Mouse (Mus musculus) right cerebral cortex, adult 2 months (tissue): ENCODE data around the gene Slc25a16.

ENCODE experiments used
- DNase-seq, 2 experiments: peaks; one replicate each; pipeline ENCODE4 v3.0.0; 2021 to 2022; ENCODE audit warnings: low spot score in 2 of 2

The Slc25a16 gene

GRCm38 (mm10) chr10:62919925-62920765, at the start of gene Slc25a16:
Gene Slc25a16 (plus strand): TSS chr10:62920633.
- DNase-seq, result peak; percentile 89 to 94

DNA sequence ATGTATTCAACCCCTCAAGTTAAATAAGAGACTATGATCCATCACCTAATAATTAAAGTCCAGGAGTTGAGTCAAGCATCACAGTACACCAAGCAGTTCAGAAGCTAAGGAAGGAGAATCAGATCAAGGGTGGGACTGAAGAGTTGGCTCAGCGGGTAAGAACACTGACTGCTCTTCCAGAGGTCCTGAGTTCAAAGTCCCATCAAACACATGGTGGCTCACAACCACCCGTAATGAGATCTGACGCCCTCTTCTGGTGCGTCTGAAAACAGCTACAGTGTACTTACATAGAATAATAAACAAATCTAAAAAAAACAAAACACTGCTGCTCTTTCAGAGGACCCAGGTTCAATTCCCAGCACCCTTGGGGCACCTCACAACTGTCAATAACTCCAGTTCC, 45.6 kb upstream of the Slc25a16 start:
- no peak for DNase-seq

DNA sequence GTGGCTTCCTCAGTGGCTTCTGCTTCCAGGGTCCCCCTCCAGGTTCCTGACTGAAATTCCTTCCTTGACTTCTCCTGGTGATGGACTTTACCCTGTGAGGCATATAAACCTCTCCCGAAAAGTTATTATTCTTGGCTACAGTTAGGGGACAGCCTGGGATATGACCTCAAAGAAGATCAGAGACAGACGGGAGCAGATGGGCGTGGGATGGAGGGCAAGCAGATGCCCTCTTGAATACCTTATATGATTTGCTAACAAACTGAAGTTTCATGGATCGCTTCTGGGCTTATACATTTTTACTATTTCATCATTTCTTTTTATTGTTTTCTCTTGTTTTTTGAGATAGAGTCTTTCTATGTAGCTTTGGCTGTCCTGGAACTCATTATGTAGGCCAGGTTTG, 44.9 kb upstream of the Slc25a16 start:
- DNase-seq, result no peak

DNA sequence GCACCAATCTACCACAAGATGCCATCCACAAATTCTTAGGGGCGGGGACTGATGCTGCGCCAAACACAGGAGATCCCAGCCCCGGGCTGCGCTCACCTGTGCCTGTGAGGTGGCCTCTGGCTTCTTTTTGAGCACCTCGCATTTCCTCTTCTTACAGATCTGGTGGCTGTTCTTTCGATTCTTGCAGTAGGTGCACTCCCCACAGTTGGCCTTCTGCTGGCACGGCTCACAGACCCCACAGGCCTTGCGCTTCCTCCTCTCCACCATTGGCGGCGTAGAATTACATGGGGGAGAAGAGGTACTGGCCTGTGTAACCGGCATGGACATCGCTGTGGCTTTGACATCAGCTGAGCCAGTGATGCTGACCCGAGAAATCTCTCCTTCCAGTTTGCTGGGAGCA, 42.4 kb upstream of the Slc25a16 start:
- DNase-seq, result no peak

DNA sequence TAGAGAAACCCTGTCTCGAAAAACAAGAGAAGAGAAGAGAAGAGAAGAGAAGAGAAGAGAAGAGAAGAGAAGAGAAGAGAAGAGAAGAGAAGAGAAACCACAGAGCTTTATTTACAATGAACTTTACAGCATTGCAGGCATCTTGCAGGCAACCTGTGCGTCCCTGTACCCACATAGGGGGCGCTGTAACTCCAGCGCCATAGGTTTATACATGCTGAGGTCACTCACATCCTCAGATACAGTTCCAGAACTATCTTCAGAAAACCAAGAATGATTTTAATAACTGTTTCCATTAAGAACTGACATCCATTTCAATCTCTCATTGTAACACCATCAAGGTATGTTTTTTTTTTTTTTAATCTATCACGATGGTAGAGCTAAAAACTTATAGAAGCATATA, 39.2 kb upstream of the Slc25a16 start:
- DNase-seq, result no peak

- DNase-seq, result no peak
Observed at GRCm38 (mm10) chr10:62883933-62884372, 36.5 kb upstream of the Slc25a16 start.

- DNase-seq, result no peak
Observed at GRCm38 (mm10) chr10:62884517-62884916, 35.9 kb upstream of the Slc25a16 start.

DNA sequence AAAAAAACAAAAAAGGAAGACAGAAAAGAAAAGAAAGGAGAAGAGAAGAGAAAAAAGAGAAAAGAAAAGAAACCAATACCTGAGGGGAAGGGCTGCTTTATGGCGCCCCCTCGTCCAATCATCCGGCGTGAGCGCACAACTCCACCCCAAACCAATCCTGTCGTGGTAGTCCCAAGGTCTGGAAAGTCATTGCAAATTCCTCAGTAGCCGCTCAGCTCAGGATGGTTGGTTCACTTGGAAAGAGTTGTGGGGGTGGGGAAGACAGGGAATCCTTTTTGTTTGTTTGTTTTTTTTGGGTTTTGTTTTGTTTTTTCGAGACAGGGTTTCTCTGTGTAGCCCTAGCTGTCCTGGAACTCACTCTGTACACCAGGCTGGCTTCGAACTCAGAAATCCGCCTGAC, 35.0 kb upstream of the Slc25a16 start:
- DNase-seq, result no peak

DNA sequence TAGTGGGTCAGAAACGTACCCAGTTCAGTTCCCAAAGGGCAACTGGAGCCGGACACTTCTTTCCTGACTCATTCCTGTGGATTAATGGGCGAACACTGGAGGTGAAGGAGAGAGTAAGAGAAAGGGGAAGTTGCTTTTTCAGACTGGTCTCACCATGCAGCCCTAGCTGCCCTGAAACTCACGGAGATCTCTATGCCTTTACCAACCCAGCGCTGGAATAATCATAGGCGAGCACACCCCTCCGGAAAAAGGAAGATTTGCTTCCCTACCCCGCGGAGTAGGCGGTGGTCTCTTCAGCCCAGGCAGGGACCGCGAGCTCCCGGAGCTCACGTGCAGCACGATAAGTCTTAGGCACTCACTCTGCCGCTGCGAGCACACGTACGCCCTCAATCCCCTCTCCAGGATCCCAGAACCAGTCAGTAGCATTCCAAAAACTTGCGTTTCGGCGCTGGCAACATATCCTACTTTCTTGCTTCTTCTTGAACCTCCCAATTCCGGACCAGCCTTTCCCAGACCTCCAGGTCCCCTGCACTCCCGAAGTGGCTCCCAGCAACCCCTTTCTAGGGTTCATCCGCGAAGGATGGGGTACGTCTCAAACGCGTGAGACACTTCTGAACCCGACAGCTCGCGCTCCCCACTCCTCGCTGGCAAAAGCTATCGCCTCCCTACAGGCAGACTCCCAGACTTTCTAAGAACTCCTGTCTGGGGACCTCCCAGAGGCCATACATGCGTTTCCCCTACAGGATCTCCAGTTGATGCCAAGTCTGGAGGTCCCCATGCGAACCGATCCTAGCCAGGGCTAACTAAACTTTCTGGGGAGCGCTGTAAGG, 34.2 kb upstream of the Slc25a16 start:
- peak in 1 of 2 experiments; percentile 5 for DNase-seq

DNA sequence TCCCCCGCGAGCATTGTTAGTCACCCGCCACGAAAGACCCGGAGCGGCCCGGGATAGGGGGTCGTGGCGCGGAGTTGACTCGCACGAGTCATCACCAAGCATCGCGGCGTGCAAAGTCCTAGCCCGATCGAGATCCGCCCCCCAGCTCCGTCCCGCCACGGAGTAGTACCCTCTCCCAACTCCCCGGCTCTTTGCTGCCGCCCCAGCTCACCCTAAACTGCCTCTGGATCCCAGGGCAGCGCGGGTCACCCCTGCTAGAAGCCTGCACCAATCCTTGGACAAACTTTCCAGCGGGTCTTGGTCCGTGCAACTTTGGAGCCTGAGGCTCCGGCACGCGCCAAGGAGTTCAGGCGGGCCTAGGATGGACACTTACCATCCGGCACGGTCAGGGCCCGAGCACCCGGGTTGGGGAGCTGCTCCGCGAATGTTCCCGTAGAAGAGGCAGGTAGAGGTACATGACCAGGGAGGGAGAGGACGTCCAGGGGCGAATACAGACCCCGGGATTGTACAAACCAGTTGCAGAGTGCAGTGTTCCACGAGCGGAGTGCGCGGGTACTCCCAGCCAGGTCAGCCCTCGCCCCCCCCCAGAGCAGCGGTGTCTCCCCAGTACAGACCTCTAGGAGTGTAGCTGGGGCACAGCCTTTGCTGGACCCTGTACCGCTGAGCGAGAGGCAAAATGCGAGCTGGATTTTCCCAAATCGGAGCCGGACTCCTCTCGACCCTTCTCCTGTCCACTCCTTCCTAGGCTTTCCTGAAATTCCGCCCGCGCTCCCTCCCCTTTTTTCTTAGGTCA, 33.4 kb upstream of the Slc25a16 start:
- no peak for DNase-seq

DNA sequence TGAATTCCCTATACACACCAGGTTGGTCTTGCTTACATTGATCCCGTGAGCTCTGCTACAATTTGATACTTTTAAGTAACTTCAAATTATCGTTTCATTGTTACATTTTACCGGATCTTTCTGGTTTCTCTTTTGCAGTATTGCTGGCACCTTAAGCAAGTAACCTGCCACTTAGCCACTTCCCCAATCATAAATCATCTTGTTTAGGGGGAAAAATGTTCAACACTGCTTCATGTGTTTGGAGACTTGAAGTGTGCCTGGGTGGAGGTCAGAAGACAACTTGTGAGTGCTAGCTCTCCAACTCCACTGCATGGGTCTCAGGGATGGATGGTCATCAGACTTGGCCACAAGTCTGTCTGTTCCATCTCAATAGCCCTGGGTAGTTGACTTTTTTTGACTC, 29.4 kb upstream of the Slc25a16 start:
- DNase-seq, result no peak

DNA sequence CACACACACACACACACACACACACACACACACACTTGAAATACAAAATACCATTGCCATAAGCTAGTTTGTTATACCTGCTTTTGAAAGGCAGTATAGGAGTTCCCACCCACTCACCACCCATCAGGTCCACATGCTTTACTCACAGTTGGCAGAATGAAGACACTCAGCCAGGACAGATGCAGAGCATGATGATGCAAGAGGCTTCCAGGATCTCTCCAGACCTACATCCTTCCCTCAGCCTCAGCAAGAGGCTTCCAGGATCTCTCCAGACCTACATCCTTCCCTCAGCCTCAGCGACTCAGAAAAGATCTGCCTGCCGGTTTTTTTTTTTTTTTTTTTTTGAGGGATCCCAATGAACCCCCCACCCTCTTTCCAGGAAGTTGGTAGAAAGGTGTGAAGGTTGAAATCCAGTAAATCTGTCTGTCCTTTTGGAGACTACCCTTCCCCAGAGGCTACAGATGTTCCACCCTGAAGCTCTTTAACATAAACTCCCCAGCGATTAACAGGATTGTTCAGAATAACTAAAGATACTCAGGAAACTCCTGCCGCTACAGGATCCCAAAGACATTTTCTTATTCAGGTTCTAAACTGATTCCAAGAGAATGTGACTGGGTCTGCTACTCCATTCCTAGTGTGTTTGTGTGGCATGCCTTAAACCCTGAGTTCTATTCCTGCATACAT, 27.7 kb upstream of the Slc25a16 start:
- DNase-seq, result peak in 1 of 2 experiments; percentile 9

DNA sequence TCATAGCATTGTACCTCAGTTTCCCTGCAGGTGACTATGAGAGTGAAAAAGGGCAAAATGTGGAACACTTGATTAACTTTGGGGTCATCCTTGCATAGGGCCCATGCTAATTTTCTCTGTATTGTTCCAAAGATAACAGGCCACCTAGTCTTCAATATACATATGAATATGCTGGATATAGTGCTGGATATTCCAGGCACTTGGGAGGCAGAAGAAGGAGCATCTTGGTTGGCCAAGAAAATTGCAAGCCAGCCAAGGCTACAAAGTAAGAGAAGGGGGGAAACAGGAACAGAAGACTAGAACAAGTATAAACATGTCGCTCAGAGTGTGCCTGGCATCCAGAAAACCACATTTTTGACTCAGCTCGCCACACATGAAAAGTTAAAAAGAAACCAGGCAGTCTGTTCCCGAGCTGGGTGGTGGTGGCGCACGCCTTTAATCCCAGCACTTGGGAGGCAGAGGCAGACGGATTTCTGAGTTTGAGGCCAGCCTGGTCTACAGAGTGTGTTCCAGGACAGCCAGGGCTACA, 27.0 kb upstream of the Slc25a16 start:
- no peak for DNase-seq

GRCm38 (mm10) chr10:62894447-62894846, 26.0 kb upstream of the Slc25a16 start:
- no peak for DNase-seq

DNA sequence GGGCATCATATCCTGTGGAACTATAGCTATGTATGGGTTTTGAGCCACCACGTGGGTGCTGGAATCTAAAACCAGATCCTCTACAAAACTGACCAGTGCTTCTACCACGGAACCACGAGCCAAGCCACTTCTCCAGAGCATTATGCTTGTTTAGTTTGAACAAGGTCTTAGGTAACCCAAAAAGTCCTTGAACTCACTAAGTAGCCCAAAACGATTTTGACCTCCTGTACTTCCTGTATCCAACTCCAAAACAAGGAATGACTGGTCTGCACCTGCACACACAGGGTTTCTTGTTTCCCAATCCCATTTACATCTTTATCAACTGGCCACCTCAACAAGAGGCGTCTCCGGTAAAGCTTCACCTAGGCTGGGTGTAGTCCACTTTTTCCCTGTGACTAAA, 25.0 kb upstream of the Slc25a16 start:
- no peak for DNase-seq

DNA sequence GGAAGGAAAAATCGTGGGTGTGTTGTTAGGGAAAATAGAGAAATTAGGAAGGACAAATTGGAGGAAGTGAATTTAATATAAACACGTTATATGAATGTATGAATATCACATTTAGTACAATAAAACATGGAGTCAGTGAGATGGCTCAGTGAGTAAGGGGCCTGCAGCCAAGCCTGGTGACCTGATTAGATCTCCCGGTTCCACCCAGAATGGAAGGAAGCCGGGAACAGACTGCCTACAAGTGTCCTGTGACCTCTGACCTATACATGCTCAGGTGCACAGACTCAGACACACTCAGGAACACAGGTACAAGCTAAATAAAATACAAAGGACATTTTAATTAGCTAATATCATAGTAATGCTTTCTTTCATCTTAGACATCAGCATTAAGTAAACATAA, 24.4 kb upstream of the Slc25a16 start:
- no peak for DNase-seq

GRCm38 (mm10) chr10:62896774-62897173, 23.7 kb upstream of the Slc25a16 start:
- DNase-seq, result no peak

DNA sequence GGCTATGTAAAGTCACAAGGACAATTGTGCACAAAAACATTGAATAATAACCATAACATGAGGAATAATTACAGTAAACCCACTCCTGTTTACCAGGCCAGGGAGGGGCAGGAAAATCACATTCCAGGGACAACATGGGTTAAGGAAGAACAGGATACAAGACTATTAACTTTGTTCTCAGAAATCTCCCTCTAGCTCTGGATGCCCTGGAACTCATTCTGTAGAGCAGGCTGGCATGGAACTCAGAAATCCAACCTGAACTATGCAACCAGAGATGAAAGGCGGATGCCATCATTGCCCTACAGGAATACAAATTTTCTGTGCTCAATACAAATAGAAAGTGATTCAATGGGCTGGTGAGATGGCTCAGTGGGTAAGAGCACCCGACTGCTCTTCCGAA, 23.0 kb upstream of the Slc25a16 start:
- no peak for DNase-seq

- no peak for DNase-seq
Observed at GRCm38 (mm10) chr10:62898061-62898460, 22.4 kb upstream of the Slc25a16 start.

GRCm38 (mm10) chr10:62900144-62900543, 20.3 kb upstream of the Slc25a16 start:
- DNase-seq, result no peak

GRCm38 (mm10) chr10:62901826-62902225, 18.6 kb upstream of the Slc25a16 start:
- no peak for DNase-seq
